Mouse (Mus musculus) spleen, adult 2 months (tissue): ENCODE measurements around the gene Asl.

ENCODE experiments used
- CTCF ChIP-seq: fragments of 200-500 bp; IDR thresholded peaks from 2 replicates; pipeline ENCODE4 v1.5.1; 2011; ENCODE audit warnings: mild to moderate bottlenecking, inconsistent platforms; ENCODE audit not compliant: insufficient read depth, insufficient read length, insufficient replicate concordance; ENCODE audit errors: extremely low read depth
- POLR2A ChIP-seq: fragments of 200-500 bp; IDR thresholded peaks from 2 replicates; pipeline ENCODE4 v1.6.1; 2011; ENCODE audit warnings: low read depth, low read length, inconsistent platforms

GRCm38 (mm10) chr5:129999097-129999496 is 29.9 kb downstream of the Asl start:
- TF ChIP-seq POLR2A (no peak), CTCF (peak; percentile 76; the same call in 1 of the 2 replicates)
